Mouse (Mus musculus) central nervous system, embryonic 11.5 days (tissue): ENCODE data around the gene Gm5938. TPM values are rescaled to one million over a fixed set of nuclear protein-coding genes. Genes with fewer than 3 reads are reported as not detected.

Source experiments
- polyA plus RNA-seq: library from polyadenylated mRNA; depleted of rRNA; stranded (reverse); fragments of >200 nt; gene quantifications from 2 replicates; pipeline ENCODE4 v1.2.3, GENCODE M21; 2012; rRNA removed

The Gm5938 gene
- polyA plus RNA-seq = not detected in 2 replicates

DNA sequence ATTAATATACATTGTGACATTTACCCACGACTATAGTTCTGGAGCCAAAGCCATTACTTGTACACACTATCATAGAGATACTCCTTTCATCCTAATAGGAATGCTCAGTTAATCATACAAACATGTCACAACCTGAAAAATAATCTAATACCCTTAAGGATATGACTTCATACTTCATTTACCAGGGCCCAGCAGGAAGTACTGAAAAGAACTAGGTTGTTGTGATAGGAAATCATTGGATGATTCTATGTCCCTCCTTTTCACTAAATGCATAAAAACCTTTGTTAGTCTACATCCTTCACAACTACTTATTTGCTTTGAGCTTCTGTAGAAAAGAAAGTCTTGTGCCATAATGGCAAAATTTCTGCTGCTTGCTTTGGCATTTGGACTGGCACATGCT is at the start of gene Gm5938:
Gene Gm5938, plus strand, starts transcription at position 301 of the 400 bp plus-strand sequence.

DNA sequence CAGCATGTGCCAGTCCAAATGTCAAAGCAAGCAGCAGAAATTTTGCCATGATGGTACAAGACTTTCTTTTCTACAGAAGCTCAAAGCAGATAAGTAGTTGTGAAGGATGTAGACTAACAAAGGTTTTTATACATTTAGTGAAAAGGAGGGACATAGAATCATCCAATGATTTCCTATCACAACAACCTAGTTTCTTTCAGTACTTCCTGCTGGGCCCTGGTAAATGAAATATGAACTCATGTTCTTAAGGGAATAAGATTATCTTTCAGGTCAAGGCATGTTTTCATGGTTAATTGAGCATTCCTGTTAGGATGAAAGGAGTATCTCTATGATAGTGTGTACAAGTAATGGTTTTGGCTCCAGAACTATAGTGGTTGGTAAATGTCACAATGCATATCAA is 34.0 kb upstream of the Gm5938 start, which contains the start of gene Obp1a:
Gene Obp1a, minus strand, starts transcription at position 101 of the 400 bp plus-strand sequence.

Other genes starting within 250 kb of the Gm5938 start
- not detected in 2 replicates for gene 5430402E10Rik, start 200.4 kb upstream of the Gm5938 start, polyA plus RNA-seq
- 0.12 TPM in 1 of 2 replicates, not detected in the other for gene Obp1a, start 34.1 kb upstream of the Gm5938 start, polyA plus RNA-seq
- not detected in 2 replicates for gene Obp1b, start 61.3 kb downstream of the Gm5938 start, polyA plus RNA-seq
- gene Gm14743, start 120.5 kb downstream of the Gm5938 start, polyA plus RNA-seq = not detected in 2 replicates
- gene 4930480E11Rik, start 244.2 kb downstream of the Gm5938 start, polyA plus RNA-seq = not detected in 2 replicates